Mouse (Mus musculus) neutrophil, adult 5-6 weeks (primary cell): Measurements from ENCODE around the gene Tmem100. TPM values are rescaled to one million over a fixed set of nuclear protein-coding genes. Genes with fewer than 3 reads are reported as not detected.

Experiments
- ATAC-seq: fragments of 151-379, 151-347 bp; 2 replicates; pipeline ENCODE4 v1.8.0; 2017; ENCODE audit warnings: mild to moderate bottlenecking, moderate TSS enrichment; ENCODE audit not compliant: insufficient number of reproducible peaks, poor library complexity, low FRiP score, severe bottlenecking; ENCODE audit errors: extremely low read depth
- total RNA-seq: library from RNA; stranded (forward); fragments of 200-1000 nt; gene quantifications from 2 replicates; pipeline ENCODE4 v1.2.3, GENCODE M21; 2017

Gene Tmem100
- total RNA-seq, 1 experiment from 2014 or later = 0.70 TPM

- no peak for ATAC-seq
Measured at GRCm38 (mm10) chr11:90047271-90047670, 17.1 kb downstream of the Tmem100 start.

- ATAC-seq = no peak
Measured at GRCm38 (mm10) chr11:90050016-90050415, 19.9 kb downstream of the Tmem100 start.

GRCm38 (mm10) chr11:90052785-90053184 lies 22.6 kb downstream of the Tmem100 start:
- ATAC-seq = no peak

GRCm38 (mm10) chr11:90053820-90054219 lies 23.7 kb downstream of the Tmem100 start:
- no peak for ATAC-seq

- no peak for ATAC-seq
Measured at GRCm38 (mm10) chr11:90054401-90054800, 24.3 kb downstream of the Tmem100 start.

GRCm38 (mm10) chr11:90057070-90057469 lies 26.9 kb downstream of the Tmem100 start:
- no peak for ATAC-seq

- ATAC-seq = 0 out of 2 replicates have a peak, but pooled peaks have one; percentile 41
Measured at GRCm38 (mm10) chr11:90059241-90059640, 29.1 kb downstream of the Tmem100 start.

- ATAC-seq = no peak
Measured at GRCm38 (mm10) chr11:90062657-90063056, 32.5 kb downstream of the Tmem100 start.

- ATAC-seq = no peak
Measured at GRCm38 (mm10) chr11:90066405-90067250, 36.5 kb downstream of the Tmem100 start.

- ATAC-seq = peak; percentile 98
Measured at GRCm38 (mm10) chr11:90071747-90072146, 41.6 kb downstream of the Tmem100 start.

- no peak for ATAC-seq
Measured at GRCm38 (mm10) chr11:90073201-90073600, 43.1 kb downstream of the Tmem100 start.

- no peak for ATAC-seq
Measured at GRCm38 (mm10) chr11:90076666-90077065, 46.5 kb downstream of the Tmem100 start.

GRCm38 (mm10) chr11:90080678-90081267 lies 50.6 kb downstream of the Tmem100 start:
- no peak for ATAC-seq

- no peak for ATAC-seq
Measured at GRCm38 (mm10) chr11:90081820-90082596, 51.9 kb downstream of the Tmem100 start.

- ATAC-seq = no peak
Measured at GRCm38 (mm10) chr11:90083042-90083441, 52.9 kb downstream of the Tmem100 start.

- ATAC-seq = no peak
Measured at GRCm38 (mm10) chr11:90084166-90084565, 54.0 kb downstream of the Tmem100 start.
